Mouse (Mus musculus) thymus, adult 2 months (tissue): Measurements from ENCODE around the gene March2.
"Not testable (repeated sequence)": the region's sequence is repeated elsewhere in the genome, so short reads cannot be mapped to it uniquely, and the experiment has no call there.

ENCODE experiments used
- CTCF ChIP-seq: fragments of 200-500 bp; IDR thresholded peaks from 2 replicates; pipeline ENCODE4 v1.5.1; 2012; ENCODE audit warnings: mild to moderate bottlenecking, control low read depth, low read length, moderate library complexity, borderline replicate concordance; ENCODE audit not compliant: control insufficient read depth, poor library complexity, insufficient read depth; ENCODE audit errors: extremely low read depth
- POLR2A ChIP-seq: fragments of 200-500 bp; IDR thresholded peaks from 2 replicates; pipeline ENCODE4 v1.6.1; 2012; ENCODE audit warnings: mild to moderate bottlenecking, low read length, control low read depth, moderate library complexity; ENCODE audit not compliant: control insufficient read depth, poor library complexity, insufficient read depth; ENCODE audit errors: extremely low read depth

DNA sequence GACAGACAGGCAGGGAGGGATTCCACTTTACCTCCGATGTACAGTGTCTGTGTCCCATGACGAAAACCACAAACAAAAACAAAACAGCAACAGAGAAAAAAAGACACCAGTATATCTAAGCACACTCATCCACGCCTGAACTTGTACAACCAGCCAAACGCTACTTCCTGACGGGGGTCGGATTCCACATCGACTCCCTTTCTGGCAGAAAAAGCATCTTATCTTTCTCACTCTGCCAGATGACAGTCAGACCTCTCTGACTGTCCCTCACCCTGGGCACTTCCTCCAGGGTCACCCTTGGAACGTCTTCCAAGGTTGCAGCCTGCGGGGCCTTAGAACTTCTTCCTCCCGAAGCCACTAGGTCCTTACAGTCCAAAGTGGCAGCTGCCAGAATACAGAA is 15.1 kb upstream of the March2 start:
- not testable (repeated sequence) for TF ChIP-seq CTCF, POLR2A
